Mouse (Mus musculus): ENCODE data around the gene Stx2. TPM values are rescaled to one million over a fixed set of nuclear protein-coding genes. Genes with fewer than 3 reads are reported as not detected.

The Stx2 gene
- 39.8 TPM for polyA plus RNA-seq (2015; fragmentation: Illumina TruSeq; extraction: RNeasy Lipid Tissue Mini Kit (QIAGEN cat#74804); ENCODE audit: insufficient read depth, low replicate concordance)

GRCm38 (mm10) chr5:129008412-129008826 lies at the start of gene Stx2:
Gene Stx2 (minus strand): TSS chr5:129008574.

GRCm38 (mm10) chr5:129019497-129020299 lies 11.3 kb upstream of the Stx2 start, which contains the start of gene Ran:
Gene Ran (plus strand): TSS chr5:129020069.

GRCm38 (mm10) chr5:128953278-128954070 lies 54.9 kb downstream of the Stx2 start, which contains the start of gene Rimbp2:
Gene Rimbp2 (minus strand): TSS chr5:128953486.

Other genes starting within 250 kb of the Stx2 start
- not detected for gene Rimbp2, start 55.1 kb downstream of the Stx2 start, polyA plus RNA-seq (2015; fragmentation: Illumina TruSeq; extraction: RNeasy Lipid Tissue Mini Kit (QIAGEN cat#74804); ENCODE audit: insufficient read depth, low replicate concordance)
- 152 TPM for gene Ran, start 11.5 kb upstream of the Stx2 start, polyA plus RNA-seq (2015; fragmentation: Illumina TruSeq; extraction: RNeasy Lipid Tissue Mini Kit (QIAGEN cat#74804); ENCODE audit: insufficient read depth, low replicate concordance)
- gene Adgrd1, start 88.2 kb upstream of the Stx2 start, polyA plus RNA-seq (2015; fragmentation: Illumina TruSeq; extraction: RNeasy Lipid Tissue Mini Kit (QIAGEN cat#74804); ENCODE audit: insufficient read depth, low replicate concordance): 0.84 TPM